Mouse (Mus musculus): Measurements from ENCODE around the gene Xylb. TPM values are rescaled to one million over a fixed set of nuclear protein-coding genes. Genes with fewer than 3 reads are reported as not detected.
"Not testable (repeated sequence)": the region's sequence is repeated elsewhere in the genome, so short reads cannot be mapped to it uniquely, and the experiment has no call there.

Gene Xylb
- total RNA-seq, 1 experiment = 3.7 TPM

- H3K27ac ChIP-seq (ENCODE audit: insufficient read depth, low read depth, low read length, poor library complexity, severe bottlenecking) = no peak overlapping the region
- no peak for DNase-seq (ENCODE audit: low read depth, low spot score)
- TF ChIP-seq ZNF384 (IDR thresholded peaks at IDR 0.05; ENCODE audit: low read depth, low read length) (no peak), MAFK (IDR thresholded peaks at IDR 0.05; ENCODE audit: insufficient read depth, low read depth, low read length) (no peak), CHD2 (IDR thresholded peaks at IDR 0.05; ENCODE audit: low read depth, low read length) (no peak), ZC3H11A (IDR thresholded peaks at IDR 0.05; ENCODE audit: borderline replicate concordance, low read depth, low read length) (no peak), HCFC1 (IDR thresholded peaks at IDR 0.05; ENCODE audit: borderline replicate concordance, insufficient read depth, low read length) (no peak)
- in situ Hi-C loops (cut with MboI; ENCODE audit: low sequenced_read_pairs in 2 of 2, unreplicated experiment in 2 of 2) = no loop called here
- H3K36me3 ChIP-seq (ENCODE audit: control insufficient read depth, insufficient read depth, low read length, poor library complexity, severe bottlenecking) = peaks cover 14% of the 10 kb centered on the region
- no peaks in the 10 kb centered on the region for H3K9me3 ChIP-seq (ENCODE audit: control insufficient read depth, insufficient read depth, low read depth, low read length)
- peak overlapping the region; percentile 41; the same call in 1 of the 2 replicates for H3K9ac ChIP-seq (ENCODE audit: insufficient read depth, low read depth, low read length, poor library complexity, severe bottlenecking)
- H3K4me3 ChIP-seq (ENCODE audit: insufficient read depth in 1 of 2, low read depth in 1 of 2, low read length in 2 of 2, poor library complexity in 1 of 2, severe bottlenecking in 1 of 2) = peak overlapping the region; percentile 75 to 81
- H3K4me1 ChIP-seq (ENCODE audit: control insufficient read depth in 2 of 2, insufficient read depth in 2 of 2, low read length in 2 of 2, poor library complexity in 1 of 2) = 0 out of 4 replicates have a peak, but pooled peaks cover 0 to 2% of the 10 kb centered on the region in 2 experiments
Observed at GRCm38 (mm10) chr9:119358058-119358429, 863 bp downstream of the Xylb start.

DNA sequence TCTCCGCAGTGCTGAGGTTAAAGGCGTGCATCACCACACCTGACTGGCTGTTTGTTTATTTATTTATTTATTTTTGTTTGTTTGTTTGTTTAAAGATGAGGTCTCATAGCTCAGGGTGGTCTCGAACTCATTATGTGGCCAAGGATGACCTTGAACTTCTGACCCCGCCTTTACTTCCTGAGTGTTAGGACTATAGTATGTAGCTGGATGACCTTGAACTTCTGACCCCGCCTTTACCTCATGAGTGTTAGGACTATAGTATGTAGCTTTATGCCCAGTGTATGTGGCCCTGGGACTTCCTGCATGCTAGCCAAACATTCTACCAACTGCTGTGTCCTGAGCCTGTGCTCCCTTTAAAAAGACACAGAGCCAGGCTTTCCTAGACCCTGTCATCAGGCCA, 4.2 kb downstream of the Xylb start:
- no peak for DNase-seq (ENCODE audit: low read depth, low spot score)
- TF ChIP-seq ZC3H11A (IDR thresholded peaks at IDR 0.05; ENCODE audit: borderline replicate concordance, low read depth, low read length) = no peak
- in situ Hi-C loops (cut with MboI; ENCODE audit: low sequenced_read_pairs in 2 of 2, unreplicated experiment in 2 of 2) = no loop called here
- Histone ChIP-seq H3K9ac (ENCODE audit: insufficient read depth, low read depth, low read length, poor library complexity, severe bottlenecking) (no peak overlapping the region), H3K4me3 (ENCODE audit: insufficient read depth in 1 of 2, low read depth in 1 of 2, low read length in 2 of 2, poor library complexity in 1 of 2, severe bottlenecking in 1 of 2) (no peak overlapping the region), H3K27ac (ENCODE audit: insufficient read depth, low read depth, low read length, poor library complexity, severe bottlenecking) (no peak overlapping the region), H3K36me3 (ENCODE audit: control insufficient read depth, insufficient read depth, low read length, poor library complexity, severe bottlenecking) (peaks cover 15% of the 10 kb centered on the region), H3K9me3 (ENCODE audit: control insufficient read depth, insufficient read depth, low read depth, low read length) (no peaks in the 10 kb centered on the region), H3K4me1 (ENCODE audit: control insufficient read depth in 2 of 2, insufficient read depth in 2 of 2, low read length in 2 of 2, poor library complexity in 1 of 2) (0 out of 4 replicates have a peak, but pooled peaks cover 0 to 2% of the 10 kb centered on the region in 2 experiments)

DNA sequence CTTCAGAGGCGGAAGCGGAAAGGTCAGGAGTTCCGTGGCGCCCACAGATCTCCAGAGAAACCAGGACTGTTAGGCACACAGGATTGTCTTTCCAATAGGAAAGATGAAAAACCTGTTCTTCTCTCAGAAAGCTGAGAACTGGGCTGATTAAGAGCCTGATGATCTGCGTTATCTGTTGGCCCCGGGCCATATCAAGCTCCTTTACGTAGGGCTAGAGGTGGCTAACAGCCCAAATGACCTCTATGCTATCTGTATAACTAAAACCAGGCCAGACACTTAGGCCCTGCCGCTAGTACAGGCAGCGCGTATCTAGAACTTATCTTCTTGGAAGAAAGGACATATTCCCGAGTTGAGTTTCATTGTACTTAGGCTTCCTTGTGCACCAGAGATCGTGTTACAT, 6.0 kb downstream of the Xylb start:
- in situ Hi-C loops (cut with MboI; ENCODE audit: low sequenced_read_pairs in 2 of 2, unreplicated experiment in 2 of 2) = no loop called here
- no peaks in the 10 kb centered on the region for H3K9me3 ChIP-seq (ENCODE audit: control insufficient read depth, insufficient read depth, low read depth, low read length)
- no peak overlapping the region for H3K9ac ChIP-seq (ENCODE audit: insufficient read depth, low read depth, low read length, poor library complexity, severe bottlenecking)
- no peak overlapping the region for H3K27ac ChIP-seq (ENCODE audit: insufficient read depth, low read depth, low read length, poor library complexity, severe bottlenecking)
- H3K36me3 ChIP-seq (ENCODE audit: control insufficient read depth, insufficient read depth, low read length, poor library complexity, severe bottlenecking) = peaks cover 22% of the 10 kb centered on the region
- H3K4me3 ChIP-seq (ENCODE audit: insufficient read depth in 1 of 2, low read depth in 1 of 2, low read length in 2 of 2, poor library complexity in 1 of 2, severe bottlenecking in 1 of 2) = no peak overlapping the region
- no peak for TF ChIP-seq ZC3H11A (IDR thresholded peaks at IDR 0.05; ENCODE audit: borderline replicate concordance, low read depth, low read length)
- no peak for TF ChIP-seq CHD2 (IDR thresholded peaks at IDR 0.05; ENCODE audit: low read depth, low read length)
- TF ChIP-seq HCFC1 (IDR thresholded peaks at IDR 0.05; ENCODE audit: borderline replicate concordance, insufficient read depth, low read length) = no peak
- TF ChIP-seq ZNF384 (IDR thresholded peaks at IDR 0.05; ENCODE audit: low read depth, low read length) = no peak
- TF ChIP-seq MAFK (IDR thresholded peaks at IDR 0.05; ENCODE audit: insufficient read depth, low read depth, low read length) = no peak
- no peak for DNase-seq (ENCODE audit: low read depth, low spot score)
- 0 out of 4 replicates have a peak, but pooled peaks cover 0 to 2% of the 10 kb centered on the region in 2 experiments for H3K4me1 ChIP-seq (ENCODE audit: control insufficient read depth in 2 of 2, insufficient read depth in 2 of 2, low read length in 2 of 2, poor library complexity in 1 of 2)

- Histone ChIP-seq H3K36me3 (ENCODE audit: control insufficient read depth, insufficient read depth, low read length, poor library complexity, severe bottlenecking) (peaks cover 29% of the 10 kb centered on the region), H3K9me3 (ENCODE audit: control insufficient read depth, insufficient read depth, low read depth, low read length) (no peaks in the 10 kb centered on the region), H3K4me3 (ENCODE audit: insufficient read depth in 1 of 2, low read depth in 1 of 2, low read length in 2 of 2, poor library complexity in 1 of 2, severe bottlenecking in 1 of 2) (no peak within 1 kb of the TSS), H3K4me1 (ENCODE audit: control insufficient read depth in 2 of 2, insufficient read depth in 2 of 2, low read length in 2 of 2, poor library complexity in 1 of 2) (0 out of 4 replicates have a peak, but pooled peaks cover 0 to 2% of the 10 kb centered on the region in 2 experiments), H3K9ac (ENCODE audit: insufficient read depth, low read depth, low read length, poor library complexity, severe bottlenecking) (no peak within 1 kb of the TSS), H3K27ac (ENCODE audit: insufficient read depth, low read depth, low read length, poor library complexity, severe bottlenecking) (no peak within 1 kb of the TSS)
- TF ChIP-seq HCFC1 (IDR thresholded peaks at IDR 0.05; ENCODE audit: borderline replicate concordance, insufficient read depth, low read length) (no peak), CHD2 (IDR thresholded peaks at IDR 0.05; ENCODE audit: low read depth, low read length) (no peak), ZNF384 (IDR thresholded peaks at IDR 0.05; ENCODE audit: low read depth, low read length) (no peak), MAFK (IDR thresholded peaks at IDR 0.05; ENCODE audit: insufficient read depth, low read depth, low read length) (no peak), ZC3H11A (IDR thresholded peaks at IDR 0.05; ENCODE audit: borderline replicate concordance, low read depth, low read length) (no peak)
- DNase-seq (ENCODE audit: low read depth, low spot score) = no peak
- in situ Hi-C loops (cut with MboI; ENCODE audit: low sequenced_read_pairs in 2 of 2, unreplicated experiment in 2 of 2) = no loop called here
Observed at GRCm38 (mm10) chr9:119365284-119365683, 8.1 kb downstream of the Xylb start, which contains the start of gene Slc22a14. Gene Slc22a14, minus strand, starts transcription at chr9:119365553.

- H3K27ac ChIP-seq (ENCODE audit: insufficient read depth, low read depth, low read length, poor library complexity, severe bottlenecking) = no peak overlapping the region
- in situ Hi-C loops (cut with MboI; ENCODE audit: low sequenced_read_pairs in 2 of 2, unreplicated experiment in 2 of 2) = no loop called here
- H3K4me1 ChIP-seq (ENCODE audit: control insufficient read depth in 2 of 2, insufficient read depth in 2 of 2, low read length in 2 of 2, poor library complexity in 1 of 2) = no peaks in the 10 kb centered on the region
- H3K9ac ChIP-seq (ENCODE audit: insufficient read depth, low read depth, low read length, poor library complexity, severe bottlenecking) = no peak overlapping the region
- H3K36me3 ChIP-seq (ENCODE audit: control insufficient read depth, insufficient read depth, low read length, poor library complexity, severe bottlenecking) = peaks cover 16% of the 10 kb centered on the region
- no peak for DNase-seq (ENCODE audit: low read depth, low spot score)
- no peaks in the 10 kb centered on the region for H3K9me3 ChIP-seq (ENCODE audit: control insufficient read depth, insufficient read depth, low read depth, low read length)
- TF ChIP-seq HCFC1 (IDR thresholded peaks at IDR 0.05; ENCODE audit: borderline replicate concordance, insufficient read depth, low read length) (no peak), ZC3H11A (IDR thresholded peaks at IDR 0.05; ENCODE audit: borderline replicate concordance, low read depth, low read length) (no peak), CHD2 (IDR thresholded peaks at IDR 0.05; ENCODE audit: low read depth, low read length) (no peak), MAFK (IDR thresholded peaks at IDR 0.05; ENCODE audit: insufficient read depth, low read depth, low read length) (no peak), ZNF384 (IDR thresholded peaks at IDR 0.05; ENCODE audit: low read depth, low read length) (no peak)
- no peak overlapping the region for H3K4me3 ChIP-seq (ENCODE audit: insufficient read depth in 1 of 2, low read depth in 1 of 2, low read length in 2 of 2, poor library complexity in 1 of 2, severe bottlenecking in 1 of 2)
Observed at GRCm38 (mm10) chr9:119368367-119368766, 11.2 kb downstream of the Xylb start.

DNA sequence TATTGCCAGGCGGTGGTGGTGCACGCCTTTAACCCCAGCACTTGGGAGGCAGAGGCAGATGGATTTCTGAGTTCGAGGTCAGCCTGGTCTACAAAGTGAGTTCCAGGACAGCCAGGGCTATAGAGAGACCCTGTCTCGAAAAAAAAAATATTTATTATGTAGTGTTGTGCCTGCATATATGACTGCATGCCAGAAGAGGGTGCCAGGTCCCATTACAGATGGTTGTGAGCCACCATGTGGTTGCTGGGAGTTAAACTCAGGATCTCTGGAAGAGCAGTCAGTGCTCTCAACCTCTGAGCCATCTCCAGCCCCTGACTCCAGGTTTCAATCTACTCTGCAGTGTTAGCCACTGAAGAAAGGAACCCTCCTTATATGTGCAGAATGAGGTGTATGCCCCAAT, 13.6 kb downstream of the Xylb start:
- H3K9ac ChIP-seq (ENCODE audit: insufficient read depth, low read depth, low read length, poor library complexity, severe bottlenecking); H3K27ac ChIP-seq (ENCODE audit: insufficient read depth, low read depth, low read length, poor library complexity, severe bottlenecking); in situ Hi-C loops (cut with MboI; ENCODE audit: low sequenced_read_pairs in 2 of 2, unreplicated experiment in 2 of 2); H3K9me3 ChIP-seq (ENCODE audit: control insufficient read depth, insufficient read depth, low read depth, low read length); H3K4me3 ChIP-seq (ENCODE audit: insufficient read depth in 1 of 2, low read depth in 1 of 2, low read length in 2 of 2, poor library complexity in 1 of 2, severe bottlenecking in 1 of 2); DNase-seq (ENCODE audit: low read depth, low spot score): not testable (repeated sequence)
- Histone ChIP-seq H3K36me3 (ENCODE audit: control insufficient read depth, insufficient read depth, low read length, poor library complexity, severe bottlenecking) (peaks cover 18% of the 10 kb centered on the region), H3K4me1 (ENCODE audit: control insufficient read depth in 2 of 2, insufficient read depth in 2 of 2, low read length in 2 of 2, poor library complexity in 1 of 2) (peaks cover 0 to 12% of the 10 kb centered on the region in 2 experiments; a peak in 2 of 4 replicates)
